Mouse (Mus musculus): ENCODE results near the gene Lst1. TPM values are rescaled to one million over a fixed set of nuclear protein-coding genes. Genes with fewer than 3 reads are reported as not detected.

Gene Lst1
- polyA plus RNA-seq, 1 experiment from 2014 or later, result 12.9 TPM

DNA sequence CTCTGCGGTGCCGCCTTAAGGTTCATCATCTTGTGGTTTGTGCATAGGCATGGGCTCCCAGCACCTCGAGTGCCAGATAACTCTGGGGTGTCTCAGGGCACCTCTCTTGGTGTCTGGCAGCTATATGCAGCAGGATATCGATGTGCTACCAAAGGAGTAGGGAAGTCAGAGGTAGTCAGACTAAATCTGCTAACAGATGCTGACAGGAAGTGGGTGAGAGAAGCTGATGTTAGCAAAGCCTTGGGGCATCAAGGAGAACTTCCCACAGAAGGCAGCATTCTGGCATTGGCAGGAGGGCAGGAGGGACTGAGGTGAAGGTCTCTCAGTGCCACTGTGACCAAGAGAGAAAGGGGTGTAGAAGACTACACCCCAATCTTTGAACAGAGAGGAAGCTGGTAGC is 1.9 kb upstream of the Lst1 start:
- H3K36me3 ChIP-seq (ENCODE audit: control insufficient read depth, insufficient read depth), result no peaks in the 10 kb centered on the region
- ATAC-seq, result no peak
- H3K27me3 ChIP-seq (replicated peaks; ENCODE audit: control insufficient read depth, insufficient read depth, low read length), result no peaks in the 10 kb centered on the region; the same call in none of the 2 replicates
- H3K9me3 ChIP-seq (ENCODE audit: control insufficient read depth), result no peaks in the 10 kb centered on the region
- 66% methylated on average over 4 of the region's 4 CpGs for WGBS
- H3K4me2 ChIP-seq (replicated peaks; ENCODE audit: low read depth), result no peak overlapping the region
- TF ChIP-seq CTCF (IDR thresholded peaks at IDR 0.05; ENCODE audit: low read depth), result no peak
- H3K9ac ChIP-seq (ENCODE audit: low read depth, low read length), result no peak overlapping the region
- no peak overlapping the region for H3K27ac ChIP-seq (ENCODE audit: low read depth, low read length)
- no peaks in the 10 kb centered on the region for H3K4me1 ChIP-seq (replicated peaks; ENCODE audit: control insufficient read depth, insufficient read depth, low read length)
- no peak overlapping the region for H3K4me3 ChIP-seq (ENCODE audit: low read depth, low read length)

DNA sequence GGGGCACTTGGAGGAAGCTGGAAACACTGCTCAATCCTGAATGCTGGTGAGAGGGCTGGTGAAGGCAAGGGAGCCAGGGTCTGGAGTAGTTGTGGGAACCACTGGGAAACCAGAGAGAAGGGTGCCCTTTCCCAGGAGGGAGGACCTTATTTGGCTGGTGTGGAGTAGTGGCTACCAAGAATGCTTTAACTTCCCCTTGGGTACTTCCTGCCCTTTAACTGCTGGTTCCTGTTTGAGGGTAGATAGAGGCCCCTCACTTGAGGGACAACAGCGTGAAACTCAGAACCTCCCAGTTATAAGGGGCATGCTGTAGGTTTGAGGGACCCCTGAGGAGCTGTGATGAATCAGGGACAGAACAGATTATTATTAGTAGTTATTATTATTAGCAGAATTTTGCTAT is 947 bp upstream of the Lst1 start:
- Histone ChIP-seq H3K4me2 (replicated peaks; ENCODE audit: low read depth) (no peak overlapping the region), H3K4me1 (replicated peaks; ENCODE audit: control insufficient read depth, insufficient read depth, low read length) (no peaks in the 10 kb centered on the region), H3K36me3 (ENCODE audit: control insufficient read depth, insufficient read depth) (no peaks in the 10 kb centered on the region), H3K4me3 (ENCODE audit: low read depth, low read length) (no peak overlapping the region), H3K9me3 (ENCODE audit: control insufficient read depth) (no peaks in the 10 kb centered on the region), H3K27me3 (replicated peaks; ENCODE audit: control insufficient read depth, insufficient read depth, low read length) (no peaks in the 10 kb centered on the region; the same call in 1 of the 2 replicates), H3K27ac (ENCODE audit: low read depth, low read length) (no peak overlapping the region), H3K9ac (ENCODE audit: low read depth, low read length) (no peak overlapping the region)
- ATAC-seq, result no peak
- WGBS, result 74% methylated on average over 1 of the region's 1 CpGs
- no peak for TF ChIP-seq CTCF (IDR thresholded peaks at IDR 0.05; ENCODE audit: low read depth)

DNA sequence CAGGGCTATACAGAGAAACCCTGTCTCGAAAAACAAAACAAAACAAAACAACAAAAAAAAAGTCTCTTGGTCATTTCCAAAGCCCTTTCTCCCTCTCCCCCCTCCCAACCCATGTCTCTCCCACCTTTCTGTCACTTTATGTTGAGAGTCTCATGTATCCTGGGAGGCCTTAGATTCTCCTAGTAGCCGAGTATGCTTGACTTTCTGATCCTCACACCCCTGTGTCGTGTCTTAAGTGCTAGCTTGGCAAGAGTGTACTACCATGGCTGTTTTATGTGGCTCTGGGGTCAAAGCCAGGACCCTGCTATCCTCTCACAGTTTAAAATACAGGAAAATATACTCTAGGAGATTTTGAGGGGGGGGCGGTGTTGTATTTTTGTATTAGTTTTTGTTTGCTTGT is 894 bp downstream of the Lst1 start:
- WGBS, result 69% methylated on average over 4 of the region's 4 CpGs
- ATAC-seq, result no peak
- TF ChIP-seq CTCF (IDR thresholded peaks at IDR 0.05; ENCODE audit: low read depth), result no peak
- no peaks in the 10 kb centered on the region for H3K9me3 ChIP-seq (ENCODE audit: control insufficient read depth)
- no peak overlapping the region for H3K4me3 ChIP-seq (ENCODE audit: low read depth, low read length)
- no peaks in the 10 kb centered on the region for H3K27me3 ChIP-seq (replicated peaks; ENCODE audit: control insufficient read depth, insufficient read depth, low read length)
- H3K36me3 ChIP-seq (ENCODE audit: control insufficient read depth, insufficient read depth), result no peaks in the 10 kb centered on the region
- no peak overlapping the region for H3K27ac ChIP-seq (ENCODE audit: low read depth, low read length)
- H3K9ac ChIP-seq (ENCODE audit: low read depth, low read length), result no peak overlapping the region
- no peak overlapping the region for H3K4me2 ChIP-seq (replicated peaks; ENCODE audit: low read depth)
- H3K4me1 ChIP-seq (replicated peaks; ENCODE audit: control insufficient read depth, insufficient read depth, low read length), result no peaks in the 10 kb centered on the region

DNA sequence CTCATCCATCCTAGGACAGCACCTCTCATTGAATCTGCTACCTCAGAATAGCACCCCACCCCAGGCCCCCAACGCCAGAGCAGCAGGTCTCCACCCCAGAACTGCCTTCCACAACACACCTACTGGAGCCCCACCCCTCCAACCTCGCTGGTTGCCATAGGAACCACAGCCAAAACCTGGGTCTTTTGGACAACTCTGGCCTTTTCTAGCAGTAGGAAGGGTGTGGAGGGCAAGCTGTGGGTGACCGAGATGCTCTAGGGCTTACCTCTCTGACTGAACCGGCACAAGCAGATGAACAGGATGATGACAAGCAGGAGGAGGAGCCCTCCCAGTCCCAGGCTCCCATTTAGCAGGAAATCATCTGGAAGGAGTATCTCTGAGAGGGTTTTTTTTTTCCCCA is 1.6 kb downstream of the Lst1 start:
- Histone ChIP-seq H3K4me3 (ENCODE audit: low read depth, low read length) (peak overlapping the region; percentile 49), H3K9me3 (ENCODE audit: control insufficient read depth) (no peaks in the 10 kb centered on the region), H3K9ac (ENCODE audit: low read depth, low read length) (no peak overlapping the region), H3K27me3 (replicated peaks; ENCODE audit: control insufficient read depth, insufficient read depth, low read length) (no peaks in the 10 kb centered on the region), H3K27ac (ENCODE audit: low read depth, low read length) (0 out of 2 replicates have a peak overlapping the region, but pooled peaks have one; percentile 41), H3K4me2 (replicated peaks; ENCODE audit: low read depth) (peak overlapping the region; percentile 63), H3K36me3 (ENCODE audit: control insufficient read depth, insufficient read depth) (no peaks in the 10 kb centered on the region), H3K4me1 (replicated peaks; ENCODE audit: control insufficient read depth, insufficient read depth, low read length) (no peaks in the 10 kb centered on the region)
- ATAC-seq, result peak; percentile 20; the same call in 1 of the 2 replicates
- no peak for TF ChIP-seq CTCF (IDR thresholded peaks at IDR 0.05; ENCODE audit: low read depth)
- 3% methylated on average over 4 of the region's 4 CpGs for WGBS

DNA sequence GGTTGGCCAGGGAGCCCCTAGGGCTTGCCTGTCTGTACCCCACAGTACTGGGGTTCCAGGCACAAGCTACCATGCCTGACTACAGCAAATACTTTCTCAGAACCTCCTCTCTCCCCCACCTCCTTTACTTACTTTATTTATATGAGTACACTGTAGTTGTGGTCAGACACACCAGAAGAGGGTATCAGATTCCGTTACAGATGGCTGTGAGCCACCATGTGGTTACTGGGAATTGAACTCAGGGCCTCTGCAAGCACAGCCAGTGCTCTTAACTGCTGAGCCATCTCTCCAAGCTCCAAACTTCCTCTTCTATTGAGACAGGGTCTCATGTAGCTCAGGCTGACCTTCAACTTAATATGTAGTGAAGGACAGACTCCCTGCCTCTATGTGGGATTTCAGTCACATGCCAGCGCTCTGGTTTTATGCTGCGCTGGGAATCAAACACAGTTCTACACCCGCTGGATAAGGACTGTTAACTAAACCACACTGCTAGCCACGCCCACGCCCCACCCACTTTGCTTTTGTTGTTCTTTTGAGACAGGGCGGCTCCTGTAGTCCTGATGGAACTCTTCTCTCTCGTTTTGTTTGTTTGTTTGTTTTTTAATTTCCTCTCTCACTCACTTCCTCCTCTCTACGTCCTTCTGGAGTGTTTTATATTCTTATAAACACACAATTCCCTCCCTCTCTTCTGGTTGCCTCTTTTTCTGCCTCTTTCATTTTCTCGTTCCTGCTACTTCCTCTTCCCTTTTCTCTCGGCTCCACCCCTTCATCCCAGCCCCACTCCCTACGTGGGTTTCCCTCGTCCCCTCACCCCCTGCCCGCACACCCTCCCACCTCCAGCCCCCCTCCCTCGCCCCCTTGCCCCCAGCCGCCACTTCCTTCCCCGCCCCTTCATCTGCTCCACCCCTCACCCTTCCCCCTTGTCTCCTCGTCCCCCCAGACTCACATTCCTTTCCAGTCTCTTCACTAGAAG is 2.3 kb downstream of the Lst1 start:
- Histone ChIP-seq H3K4me3 (ENCODE audit: low read depth, low read length) (peak overlapping the region; percentile 49), H3K36me3 (ENCODE audit: control insufficient read depth, insufficient read depth) (no peaks in the 10 kb centered on the region), H3K9me3 (ENCODE audit: control insufficient read depth) (no peaks in the 10 kb centered on the region), H3K27ac (ENCODE audit: low read depth, low read length) (peak overlapping the region; percentile 41; the same call in 1 of the 2 replicates), H3K4me2 (replicated peaks; ENCODE audit: low read depth) (peak overlapping the region; percentile 63), H3K4me1 (replicated peaks; ENCODE audit: control insufficient read depth, insufficient read depth, low read length) (no peaks in the 10 kb centered on the region), H3K9ac (ENCODE audit: low read depth, low read length) (0 out of 2 replicates have a peak overlapping the region, but pooled peaks have one; percentile 43), H3K27me3 (replicated peaks; ENCODE audit: control insufficient read depth, insufficient read depth, low read length) (no peaks in the 10 kb centered on the region)
- 2% methylated on average over 18 of the region's 18 CpGs for WGBS
- no peak for TF ChIP-seq CTCF (IDR thresholded peaks at IDR 0.05; ENCODE audit: low read depth)
- ATAC-seq, result peak; percentile 55; the same call in 1 of the 2 replicates

DNA sequence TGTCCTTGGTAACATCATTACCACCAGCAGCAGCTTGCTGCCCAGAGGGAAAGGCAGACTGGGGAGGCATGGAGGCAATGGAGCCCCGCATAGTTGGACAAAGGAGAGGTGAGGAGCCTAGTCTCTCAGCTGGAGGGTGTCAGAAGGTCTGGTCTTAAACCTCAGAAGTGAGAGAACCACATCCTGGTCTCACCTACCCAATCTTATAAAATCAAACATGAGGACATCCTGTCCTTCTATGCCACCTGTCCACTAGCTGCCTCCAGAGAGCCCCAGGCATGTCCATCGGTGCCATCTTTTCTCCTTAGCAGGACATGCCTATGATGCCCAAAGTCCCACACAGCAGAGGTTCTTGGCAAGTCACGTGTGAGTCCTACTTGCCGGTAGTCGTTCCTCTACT is 8.1 kb downstream of the Lst1 start:
- no peaks in the 10 kb centered on the region for H3K4me1 ChIP-seq (replicated peaks; ENCODE audit: control insufficient read depth, insufficient read depth, low read length)
- H3K4me2 ChIP-seq (replicated peaks; ENCODE audit: low read depth), result no peak overlapping the region
- H3K9me3 ChIP-seq (ENCODE audit: control insufficient read depth), result no peaks in the 10 kb centered on the region
- WGBS, result 86% methylated on average over 5 of the region's 5 CpGs
- no peak for ATAC-seq
- H3K4me3 ChIP-seq (ENCODE audit: low read depth, low read length), result no peak overlapping the region
- H3K36me3 ChIP-seq (ENCODE audit: control insufficient read depth, insufficient read depth), result no peaks in the 10 kb centered on the region
- no peak overlapping the region for H3K9ac ChIP-seq (ENCODE audit: low read depth, low read length)
- TF ChIP-seq CTCF (IDR thresholded peaks at IDR 0.05; ENCODE audit: low read depth), result no peak
- H3K27ac ChIP-seq (ENCODE audit: low read depth, low read length), result no peak overlapping the region
- H3K27me3 ChIP-seq (replicated peaks; ENCODE audit: control insufficient read depth, insufficient read depth, low read length), result no peaks in the 10 kb centered on the region

Data from intestine, postnatal 0 days (tissue).